Mouse (Mus musculus) lung, postnatal 0 days (tissue): ENCODE data around the gene Mttp. TPM values are rescaled to one million over a fixed set of nuclear protein-coding genes. Genes with fewer than 3 reads are reported as not detected.

ENCODE experiments used
- ATAC-seq: fragments of 200-750 bp; cut with Nextera tagmentation; 2 replicates; pipeline ENCODE4 v1.8.0; 2017; ENCODE audit warnings: moderate library complexity
- DNase-seq: peaks from one replicate; pipeline ENCODE4 v3.0.0-alpha.2; 2016; ENCODE audit warnings: low spot score
- H3K27ac ChIP-seq: fragments of 300-500 bp; sonication (generic); 2 replicates; pipeline ENCODE4 v1.5.1; 2014; ENCODE audit warnings: antibody characterized with exemption, mild to moderate bottlenecking, low read length, mixed read lengths
- H3K27me3 ChIP-seq: fragments of 300-500 bp; sonication (generic); replicated peaks from 2 replicates; pipeline ENCODE4 v1.6.1; 2014; ENCODE audit warnings: low read length, mixed read lengths; ENCODE audit not compliant: insufficient read depth
- H3K36me3 ChIP-seq: fragments of 300-500 bp; sonication (generic); 2 replicates; pipeline ENCODE4 v1.6.1; 2014; ENCODE audit warnings: low read length, mixed read lengths; ENCODE audit not compliant: insufficient read depth
- H3K4me1 ChIP-seq: fragments of 300-500 bp; sonication (generic); 2 replicates; pipeline ENCODE4 v1.6.1; 2014; ENCODE audit warnings: antibody characterized with exemption, low read depth, low read length, mixed read lengths; ENCODE audit not compliant: insufficient read depth
- H3K4me2 ChIP-seq: fragments of 300-500 bp; sonication (generic); replicated peaks from 2 replicates; pipeline ENCODE4 v1.6.1; 2014; ENCODE audit warnings: low read depth, mild to moderate bottlenecking, low read length, moderate library complexity, mixed read lengths
- H3K4me3 ChIP-seq: fragments of 300-500 bp; sonication (generic); 2 replicates; pipeline ENCODE4 v1.5.1; 2014; ENCODE audit warnings: low read depth, low read length
- H3K9ac ChIP-seq: fragments of 300-500 bp; sonication (generic); replicated peaks from 2 replicates; pipeline ENCODE4 v1.6.1; 2014; ENCODE audit warnings: low read depth, mild to moderate bottlenecking
- H3K9me3 ChIP-seq: fragments of 300-500 bp; sonication (generic); 2 replicates; pipeline ENCODE4 v1.6.1; 2016; ENCODE audit warnings: low read length, mixed read lengths
- CTCF ChIP-seq: IDR thresholded peaks from 2 replicates; pipeline ENCODE4 v1.5.1; 2016; ENCODE audit warnings: antibody characterized with exemption, mild to moderate bottlenecking
- EP300 ChIP-seq: IDR thresholded peaks from 2 replicates; pipeline ENCODE4 v1.6.1; 2016; ENCODE audit warnings: antibody characterized with exemption, mild to moderate bottlenecking, control low read depth
- WGBS: fragments of 180-500 bp; shearing (Covaris S2); extraction: QIAGEN DNeasy Blood & Tissue Kit; methylation state at CpG from one replicate; pipeline ENCODE4 v1.1.7; 2014; 5-methylcytosine and 5-hydroxymethylcytosine counted together
- polyA plus RNA-seq: library from polyadenylated mRNA; unstranded; fragments of >200 nt; fragmentation: Nextera tagmentation; extraction: Ambion mirVana; gene quantifications from 2 replicates; pipeline ENCODE4 v1.2.1, GENCODE M21; 2015

Mttp gene
- polyA plus RNA-seq, 1 experiment from 2014 or later, result 5.5 TPM

DNA sequence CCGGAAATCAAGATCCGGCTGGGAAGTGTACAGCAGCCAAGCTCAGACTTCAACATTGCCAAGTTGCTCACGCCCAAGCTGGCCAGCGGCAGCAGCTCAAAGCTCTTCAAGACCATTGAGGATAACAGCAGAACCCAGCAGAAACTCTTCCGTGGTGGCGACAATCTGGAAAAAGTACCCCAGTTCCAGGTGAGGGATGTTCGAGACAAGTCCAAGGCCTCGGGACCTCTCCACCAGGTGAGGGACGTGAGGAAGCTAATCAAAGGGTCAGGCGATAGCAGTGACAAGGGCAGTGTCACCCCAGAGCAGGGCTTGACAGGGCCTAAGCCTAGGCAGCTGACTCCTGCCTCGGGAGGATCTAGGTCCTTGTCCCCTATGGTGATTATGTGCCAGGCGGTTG lies 76.7 kb downstream of the Mttp start:
- Histone ChIP-seq H3K27me3 (no peaks in the 10 kb centered on the region), H3K4me3 (no peak overlapping the region), H3K9ac (no peak overlapping the region), H3K4me1 (no peaks in the 10 kb centered on the region), H3K36me3 (no peaks in the 10 kb centered on the region), H3K9me3 (no peaks in the 10 kb centered on the region), H3K27ac (no peak overlapping the region), H3K4me2 (no peak overlapping the region)
- DNase-seq (no peak), ATAC-seq (no peak)
- WGBS, result 90% methylated on average over 12 of the region's 12 CpGs
- no peak for TF ChIP-seq EP300
- TF ChIP-seq CTCF, result no peak

DNA sequence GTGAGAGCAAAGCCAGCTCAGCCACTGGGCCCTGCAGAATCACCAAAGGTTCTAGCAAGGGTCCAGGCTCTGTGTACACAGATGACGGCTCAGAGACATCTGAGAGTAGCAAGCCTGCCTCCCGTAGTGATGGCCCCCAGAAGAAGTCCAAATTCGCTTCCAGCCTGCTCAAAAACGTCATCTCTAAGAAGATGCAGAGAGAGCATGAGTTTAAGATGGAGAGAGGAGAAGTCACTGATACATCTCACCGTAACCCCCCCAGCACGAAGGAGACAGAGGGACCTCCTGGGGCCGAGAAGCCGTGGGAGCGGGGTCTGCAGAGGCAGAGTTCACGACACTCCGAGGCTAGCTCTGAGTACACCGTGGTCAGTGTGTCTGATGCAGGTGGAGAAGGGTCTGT lies 77.5 kb downstream of the Mttp start, which contains the start of gene Gm5105:
Gm5105 (minus strand) TSS at position 101 of the 400 bp plus-strand sequence.
- H3K4me2 ChIP-seq, result no peak within 1 kb of the TSS
- 93% methylated on average over 12 of the region's 12 CpGs for WGBS

DNA sequence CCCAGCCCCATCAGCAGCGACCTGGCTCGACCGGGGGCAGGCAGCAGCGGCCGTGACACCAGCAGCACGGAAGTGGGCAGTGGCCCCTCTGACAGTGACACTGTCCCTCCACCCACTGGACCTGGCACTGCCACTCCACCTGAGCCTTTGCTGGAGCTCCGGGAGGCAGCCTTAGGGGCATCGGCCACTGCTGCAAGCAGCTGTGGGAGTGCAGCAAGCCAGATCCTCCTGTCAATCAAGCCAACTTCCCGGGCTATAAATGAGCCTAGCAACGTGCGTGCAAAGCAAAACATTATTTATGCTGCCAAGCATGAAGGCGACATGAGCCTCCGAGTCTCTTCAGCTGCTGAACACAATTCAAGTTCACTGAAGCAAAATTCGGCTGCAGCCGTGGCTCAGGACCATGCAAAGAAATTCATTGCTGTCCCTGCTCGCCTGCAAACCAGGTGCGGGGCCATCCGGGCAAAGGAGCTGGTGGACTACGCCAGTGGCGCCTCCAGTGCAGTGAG lies 78.4 kb downstream of the Mttp start:
- H3K4me1 ChIP-seq, result no peaks in the 10 kb centered on the region
- H3K27me3 ChIP-seq, result no peaks in the 10 kb centered on the region
- no peaks in the 10 kb centered on the region for H3K9me3 ChIP-seq
- WGBS, result 82% methylated on average over 20 of the region's 20 CpGs
- H3K36me3 ChIP-seq, result no peaks in the 10 kb centered on the region
- TF ChIP-seq CTCF, result no peak
- TF ChIP-seq EP300, result no peak
- H3K9ac ChIP-seq, result no peak overlapping the region
- no peak overlapping the region for H3K4me2 ChIP-seq
- no peak for ATAC-seq
- H3K27ac ChIP-seq, result no peak overlapping the region
- DNase-seq, result no peak
- no peak overlapping the region for H3K4me3 ChIP-seq

More for the DNA sequence above, 77.5 kb downstream of the Mttp start, which contains the start of gene Gm5105:
- TF ChIP-seq CTCF (no peak), EP300 (no peak)
- Histone ChIP-seq H3K9me3 (no peaks in the 10 kb centered on the region), H3K27ac (no peak within 1 kb of the TSS), H3K4me3 (no peak within 1 kb of the TSS), H3K27me3 (no peaks in the 10 kb centered on the region), H3K9ac (no peak within 1 kb of the TSS), H3K4me1 (no peaks in the 10 kb centered on the region), H3K36me3 (no peaks in the 10 kb centered on the region)
- DNase-seq (no peak), ATAC-seq (no peak)

DNA sequence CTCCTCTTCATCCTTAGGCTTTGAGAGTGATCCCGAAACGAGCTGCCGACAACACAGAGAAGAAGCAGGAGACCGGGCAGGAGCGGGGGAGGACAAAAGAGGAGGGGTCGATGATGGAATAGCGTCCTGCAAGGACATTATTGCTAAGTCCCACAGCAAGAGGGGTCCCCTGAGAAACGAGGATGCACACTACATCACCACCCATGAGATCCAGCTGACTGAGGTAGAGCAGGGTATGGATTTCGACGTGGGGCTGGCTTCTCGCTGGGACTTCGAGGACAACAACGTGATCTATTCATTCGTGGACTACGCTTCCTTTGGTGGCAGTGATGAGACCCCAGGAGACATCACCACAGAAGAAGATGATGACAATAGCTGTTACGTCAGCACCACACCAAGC lies 78.8 kb downstream of the Mttp start:
- Histone ChIP-seq H3K9me3 (no peaks in the 10 kb centered on the region), H3K36me3 (no peaks in the 10 kb centered on the region), H3K4me2 (no peak overlapping the region), H3K4me3 (no peak overlapping the region), H3K4me1 (no peaks in the 10 kb centered on the region), H3K9ac (no peak overlapping the region), H3K27me3 (no peaks in the 10 kb centered on the region), H3K27ac (no peak overlapping the region)
- DNase-seq, result no peak
- WGBS, result 90% methylated on average over 16 of the region's 16 CpGs
- ATAC-seq, result no peak
- TF ChIP-seq EP300 (no peak), CTCF (no peak)

DNA sequence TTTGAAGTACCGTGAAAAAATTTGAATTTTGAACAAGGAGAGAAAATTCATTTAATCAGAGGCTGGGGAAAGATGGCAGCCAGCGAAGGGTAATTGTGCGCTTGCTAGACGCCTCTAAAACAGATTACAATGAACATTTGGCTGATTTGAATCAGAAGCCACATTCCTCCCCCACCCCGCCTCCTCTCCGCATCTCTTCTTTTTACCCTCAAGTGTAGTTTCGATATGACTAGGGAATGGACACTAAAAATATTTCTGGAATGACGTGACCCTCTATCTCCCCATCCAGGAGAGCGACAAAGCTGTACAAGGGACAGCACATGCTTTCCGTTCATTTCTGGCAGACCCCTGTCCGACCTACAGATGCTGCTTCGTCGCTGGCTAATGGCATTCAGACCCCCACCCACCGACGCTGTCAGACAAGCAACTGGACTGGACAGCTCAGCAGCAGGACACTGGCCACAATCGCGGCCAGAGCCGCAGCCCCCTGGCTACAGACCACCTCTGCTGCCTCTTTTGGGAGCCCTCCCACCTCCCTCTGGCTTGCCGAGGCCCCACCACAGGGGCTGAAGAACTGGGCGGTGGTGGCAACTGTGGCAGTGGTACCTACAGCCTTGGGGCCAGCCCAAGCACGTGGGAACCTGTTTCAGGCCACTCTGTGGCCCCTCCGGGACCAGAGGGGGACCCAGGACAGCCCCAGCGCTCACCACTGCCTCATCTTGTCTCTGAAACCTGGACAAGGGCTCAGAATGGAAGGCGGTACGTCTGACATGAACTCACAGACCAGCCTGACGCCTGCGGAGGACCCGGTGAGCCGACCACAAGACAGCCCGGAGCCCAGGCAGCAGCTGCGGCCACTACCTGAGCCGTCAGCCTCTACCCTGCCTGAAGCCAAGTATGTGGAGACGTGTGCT lies 79.8 kb downstream of the Mttp start, which contains the start of gene 1110002E22Rik:
1110002E22Rik (plus strand) TSS at position 321 of the 914 bp plus-strand sequence.
- no peaks in the 10 kb centered on the region for H3K27me3 ChIP-seq
- H3K27ac ChIP-seq, result no peak within 1 kb of the TSS
- no peak; the same call in 1 of the 2 replicates for ATAC-seq
- H3K9ac ChIP-seq, result no peak within 1 kb of the TSS
- no peaks in the 10 kb centered on the region for H3K4me1 ChIP-seq
- no peaks in the 10 kb centered on the region for H3K9me3 ChIP-seq
- peak within 1 kb of the TSS; percentile 35; the same call in 1 of the 2 replicates for H3K4me2 ChIP-seq
- TF ChIP-seq EP300 (no peak), CTCF (no peak)
- DNase-seq, result peak; percentile 37
- no peak within 1 kb of the TSS for H3K4me3 ChIP-seq
- H3K36me3 ChIP-seq, result no peaks in the 10 kb centered on the region
- 66% methylated on average over 32 of the region's 33 CpGs for WGBS

DNA sequence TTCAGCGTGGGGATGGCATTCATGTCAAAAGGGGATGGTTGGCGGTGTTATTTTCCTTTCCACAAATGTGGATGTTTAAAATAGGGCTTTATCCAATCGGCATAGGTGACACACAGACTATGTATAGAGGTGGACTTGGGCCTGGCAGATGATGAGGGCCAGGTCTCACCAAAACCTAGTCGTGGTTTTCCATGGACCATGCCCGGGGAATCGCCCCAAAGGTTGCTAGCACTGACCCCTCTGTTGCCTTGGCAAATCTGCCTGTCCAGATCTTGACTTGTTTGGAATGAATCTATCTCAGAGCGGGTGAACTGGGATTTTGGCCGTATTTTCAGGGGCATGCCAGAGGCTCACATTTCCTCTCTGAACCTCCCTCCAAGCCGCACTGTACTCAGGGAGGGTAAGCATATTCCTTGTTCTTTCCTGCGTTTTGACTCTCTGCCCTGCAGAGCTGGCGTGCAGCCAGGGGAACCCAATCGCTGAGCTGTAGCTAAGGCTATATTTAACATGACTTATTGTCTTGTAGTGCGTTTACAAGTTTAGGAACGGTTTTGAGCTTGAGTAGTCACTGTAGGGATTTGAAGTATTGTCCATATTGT lies 80.9 kb downstream of the Mttp start:
- peak overlapping the region; percentile 3; the same call in 1 of the 2 replicates for H3K4me2 ChIP-seq
- no peak overlapping the region for H3K4me3 ChIP-seq
- ATAC-seq, result peak; percentile 47
- peak; percentile 46 for DNase-seq
- H3K9me3 ChIP-seq, result no peaks in the 10 kb centered on the region
- H3K27me3 ChIP-seq, result no peaks in the 10 kb centered on the region
- no peaks in the 10 kb centered on the region for H3K4me1 ChIP-seq
- no peak overlapping the region for H3K9ac ChIP-seq
- TF ChIP-seq EP300 (no peak), CTCF (no peak)
- WGBS, result 33% methylated on average over 14 of the region's 14 CpGs
- no peaks in the 10 kb centered on the region for H3K36me3 ChIP-seq
- no peak overlapping the region for H3K27ac ChIP-seq
